Mouse (Mus musculus): ENCODE measurements around the gene Rad9b.

Gene Rad9b

DNA sequence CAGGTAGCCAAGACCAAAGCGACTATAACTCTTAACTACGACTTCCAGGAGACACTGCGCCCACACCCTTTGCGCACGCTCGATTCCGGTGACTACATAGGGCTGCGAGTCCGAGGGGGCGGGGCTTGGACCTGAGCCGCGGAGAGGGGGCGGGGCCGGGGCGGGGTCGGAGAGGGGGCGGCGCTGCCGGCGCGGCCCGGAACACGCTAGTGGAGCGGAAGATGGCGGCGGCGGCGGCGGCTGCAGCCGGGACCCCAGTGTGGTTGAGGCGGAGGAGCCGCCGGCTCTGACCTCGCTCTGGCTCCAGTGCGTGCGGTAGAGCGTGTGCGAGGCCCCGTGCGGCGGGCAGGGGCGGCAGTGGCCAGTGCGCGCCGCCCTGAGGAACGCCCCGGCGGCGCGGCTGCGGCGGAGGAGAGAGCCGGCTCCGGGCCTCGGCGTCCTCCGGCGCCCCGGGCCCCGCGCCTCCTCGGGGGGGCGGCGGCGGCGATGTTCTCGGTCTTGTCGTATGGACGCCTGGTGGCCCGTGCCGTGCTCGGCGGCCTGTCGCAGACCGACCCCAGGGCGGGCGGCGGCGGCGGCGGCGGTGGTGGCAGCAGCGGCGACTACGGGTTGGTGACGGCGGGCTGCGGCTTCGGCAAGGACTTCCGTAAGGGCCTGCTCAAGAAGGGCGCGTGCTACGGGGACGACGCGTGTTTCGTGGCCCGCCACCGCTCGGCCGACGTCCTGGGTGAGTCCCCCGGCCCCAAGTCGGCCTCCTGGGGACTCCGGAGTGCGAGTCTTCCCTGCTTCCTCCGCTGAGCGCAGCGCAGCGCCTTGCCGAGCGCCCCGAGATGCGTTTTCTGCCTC lies 69.6 kb downstream of the Rad9b start, which contains the start of gene Pptc7:
Pptc7 (plus strand) TSS at position 183 of the 846 bp plus-strand sequence.
- in situ Hi-C loops (cut with MboI) = no loop called here

DNA sequence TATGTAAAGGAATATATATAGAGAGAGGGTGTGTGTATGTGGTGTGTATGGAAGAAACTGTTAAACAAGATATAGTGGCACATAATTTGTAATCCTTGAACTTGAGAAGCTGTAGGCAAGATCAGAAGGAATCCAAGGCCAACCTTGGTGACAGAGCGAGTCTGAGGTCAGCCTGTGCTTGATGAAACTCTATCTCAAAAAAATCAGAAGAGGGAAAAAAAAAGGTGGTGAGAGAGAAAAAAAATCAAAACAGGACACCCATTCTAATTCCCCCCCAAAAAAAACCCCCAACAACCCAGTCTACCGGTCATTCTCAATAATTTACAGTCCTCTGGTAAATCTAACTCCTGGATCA lies 70.2 kb downstream of the Rad9b start:
- in situ Hi-C loops (cut with MboI) = no loop called here

- in situ Hi-C loops (cut with MboI) = no loop called here
Measured at GRCm38 (mm10) chr5:122280827-122281462, 73.1 kb downstream of the Rad9b start.

- in situ Hi-C loops (cut with MboI) = no loop called here
Measured at GRCm38 (mm10) chr5:122280422-122280826, 73.6 kb downstream of the Rad9b start.

DNA sequence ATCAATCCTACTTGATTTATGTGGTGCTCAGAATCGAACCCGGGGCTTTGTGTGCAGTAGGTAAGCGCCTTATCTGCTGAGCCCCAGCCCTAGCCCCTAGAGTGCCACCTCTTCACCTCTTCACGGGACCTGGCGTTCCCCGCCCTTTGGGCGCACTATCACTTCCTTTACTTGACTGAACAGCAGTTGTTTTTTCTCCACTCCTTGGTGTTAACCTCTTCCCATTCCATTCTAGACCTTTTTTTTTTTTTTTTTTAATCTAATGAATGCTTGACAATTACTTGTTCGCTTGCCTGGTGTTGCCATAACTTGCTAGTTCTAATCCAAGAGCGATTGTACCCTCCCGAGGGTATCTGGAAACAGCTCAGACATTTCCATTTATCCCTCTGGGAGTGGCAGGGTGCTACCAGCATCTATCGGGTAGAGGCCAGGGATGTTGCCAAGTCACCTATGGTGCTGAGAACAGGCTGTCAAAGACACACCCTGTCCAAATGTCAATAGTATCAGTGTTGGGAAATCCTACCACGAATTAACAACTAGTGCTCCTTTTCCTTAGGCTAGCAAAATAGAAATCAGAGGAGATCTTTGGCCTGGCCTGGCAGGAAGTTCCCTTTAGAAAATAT lies 74.1 kb downstream of the Rad9b start:
- in situ Hi-C loops (cut with MboI) = no loop called here

DNA sequence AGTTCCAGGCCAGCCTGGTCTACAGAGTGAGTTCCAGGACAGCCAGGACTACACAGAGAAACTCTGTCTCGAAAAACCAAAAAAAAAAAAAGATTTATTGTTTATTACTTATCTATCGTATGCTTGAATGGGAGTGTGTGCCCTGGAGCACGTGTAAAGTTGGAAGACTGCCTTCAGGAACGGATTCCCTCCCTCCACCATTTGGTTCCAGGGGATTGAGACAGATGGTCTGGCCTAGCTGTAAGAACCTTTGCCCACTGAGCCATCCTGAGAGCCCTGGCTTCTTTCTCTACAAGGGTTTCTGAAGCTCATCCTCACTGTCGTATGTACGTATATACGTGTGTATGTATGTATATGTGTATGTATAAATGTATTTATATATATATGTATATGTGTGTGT lies 75.1 kb downstream of the Rad9b start:
- in situ Hi-C loops (cut with MboI) = no loop called here

- in situ Hi-C loops (cut with MboI) = no loop called here
Measured at GRCm38 (mm10) chr5:122274785-122275184, 79.2 kb downstream of the Rad9b start.
